Mouse (Mus musculus): ENCODE measurements around the gene Hoxc9.

Gene Hoxc9

GRCm38 (mm10) chr15:102955833-102956640 is 20.2 kb upstream of the Hoxc9 start:
- DNase-seq (ENCODE audit: low read depth, low spot score) = no peak

- no peak for DNase-seq (ENCODE audit: low read depth, low spot score)
These were observed 19.3 kb upstream of the Hoxc9 start for GRCm38 (mm10) chr15:102956906-102957305.

GRCm38 (mm10) chr15:102959663-102960191 is 16.5 kb upstream of the Hoxc9 start:
- DNase-seq (ENCODE audit: low read depth, low spot score) = no peak

GRCm38 (mm10) chr15:102961728-102962127 is 14.5 kb upstream of the Hoxc9 start:
- no peak for DNase-seq (ENCODE audit: low read depth, low spot score)

GRCm38 (mm10) chr15:102962492-102962891 is 13.7 kb upstream of the Hoxc9 start:
- no peak for DNase-seq (ENCODE audit: low read depth, low spot score)

- DNase-seq (ENCODE audit: low read depth, low spot score) = no peak
These were observed 13.0 kb upstream of the Hoxc9 start for GRCm38 (mm10) chr15:102963259-102963658.

- DNase-seq (ENCODE audit: low read depth, low spot score) = no peak
These were observed 12.3 kb upstream of the Hoxc9 start for GRCm38 (mm10) chr15:102963671-102964640.

- DNase-seq (ENCODE audit: low read depth, low spot score) = no peak
These were observed 11.0 kb upstream of the Hoxc9 start for GRCm38 (mm10) chr15:102965003-102965891.

GRCm38 (mm10) chr15:102965892-102966775 is 10.1 kb upstream of the Hoxc9 start:
- DNase-seq (ENCODE audit: low read depth, low spot score) = peak; percentile 90

GRCm38 (mm10) chr15:102966776-102967311 is 9.4 kb upstream of the Hoxc9 start, which contains the start of gene Hoxc10:
Hoxc10 (plus strand) TSS chr15:102966796.
- DNase-seq (ENCODE audit: low read depth, low spot score) = no peak

GRCm38 (mm10) chr15:102967312-102967510 is 9.0 kb upstream of the Hoxc9 start, which contains the start of gene Hoxc5:
Hoxc5 (plus strand) TSS chr15:102967443.
- no peak for DNase-seq (ENCODE audit: low read depth, low spot score)

- no peak for DNase-seq (ENCODE audit: low read depth, low spot score)
These were observed 8.5 kb upstream of the Hoxc9 start for GRCm38 (mm10) chr15:102967511-102968397.

- no peak for DNase-seq (ENCODE audit: low read depth, low spot score)
These were observed 6.9 kb upstream of the Hoxc9 start for GRCm38 (mm10) chr15:102969296-102969695.

GRCm38 (mm10) chr15:102970740-102971139 is 5.5 kb upstream of the Hoxc9 start:
- DNase-seq (ENCODE audit: low read depth, low spot score) = peak; percentile 67

GRCm38 (mm10) chr15:102972254-102972653 is 4.0 kb upstream of the Hoxc9 start:
- DNase-seq (ENCODE audit: low read depth, low spot score) = no peak

GRCm38 (mm10) chr15:102972753-102973152 is 3.5 kb upstream of the Hoxc9 start:
- no peak for DNase-seq (ENCODE audit: low read depth, low spot score)

- DNase-seq (ENCODE audit: low read depth, low spot score) = no peak
These were observed 1.2 kb upstream of the Hoxc9 start for GRCm38 (mm10) chr15:102975034-102975433.

GRCm38 (mm10) chr15:102975688-102976111 is 539 bp upstream of the Hoxc9 start:
- DNase-seq (ENCODE audit: low read depth, low spot score) = no peak

Measured in A20 (cell line).